Mouse (Mus musculus): ENCODE measurements around the gene Ckap5. TPM values are rescaled to one million over a fixed set of nuclear protein-coding genes. Genes with fewer than 3 reads are reported as not detected.
"Not testable (repeated sequence)": the region's sequence is repeated elsewhere in the genome, so short reads cannot be mapped to it uniquely, and the experiment has no call there.

Gene Ckap5
- 62.2 and 77.6 TPM in 2 replicates for polyA plus RNA-seq (2014; fragmentation: Nextera tagmentation; extraction: Ambion mirVana)

GRCm38 (mm10) chr2:91526294-91527146 lies at the start of gene Ckap5:
Gene Ckap5 (plus strand): TSS chr2:91526762.
- ATAC-seq (replicated peaks; ENCODE audit: insufficient number of reproducible peaks, low FRiP score, low TSS enrichment) = peak; percentile 95
- no peaks in the 10 kb centered on the region for H3K9me3 ChIP-seq (replicated peaks; ENCODE audit: control insufficient read depth, low read length)
- peak within 1 kb of the TSS; percentile 67 for H3K27ac ChIP-seq (ENCODE audit: low read depth, low read length)
- WGBS (ENCODE audit: insufficient replicate concordance) = 1% methylated on average over 62 of the region's 64 CpGs
- H3K36me3 ChIP-seq (ENCODE audit: control insufficient read depth, insufficient read depth, low read length) = peaks cover 5% of the 10 kb centered on the region
- H3K4me1 ChIP-seq (ENCODE audit: control insufficient read depth, insufficient read depth, low read length) = no peaks in the 10 kb centered on the region; the same call in 1 of the 2 replicates
- no peaks in the 10 kb centered on the region for H3K27me3 ChIP-seq (ENCODE audit: control insufficient read depth, insufficient read depth, low read length)
- peak within 1 kb of the TSS; percentile 76 for H3K4me2 ChIP-seq
- peak within 1 kb of the TSS; percentile 64 for H3K4me3 ChIP-seq (ENCODE audit: low read depth, low read length)
- H3K9ac ChIP-seq (ENCODE audit: low read depth, low read length) = peak within 1 kb of the TSS; percentile 99

DNA sequence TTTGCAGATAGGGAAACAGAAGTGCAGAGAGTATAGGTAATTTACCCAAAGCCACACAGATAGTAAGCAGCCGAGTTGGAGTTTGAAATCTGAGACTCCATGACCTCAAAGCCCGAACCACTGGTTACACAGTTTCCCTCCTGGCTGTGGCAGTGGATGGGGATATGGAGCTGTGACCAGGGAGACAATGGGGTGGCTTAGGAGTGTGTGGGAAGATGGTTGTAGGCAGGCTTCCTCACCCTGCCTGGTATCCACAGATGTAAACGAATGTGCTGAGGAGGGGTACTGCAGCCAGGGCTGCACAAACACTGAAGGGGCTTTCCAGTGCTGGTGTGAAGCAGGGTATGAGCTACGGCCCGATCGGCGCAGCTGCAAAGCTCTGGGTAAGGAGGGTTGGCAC lies 49.7 kb upstream of the Ckap5 start:
- H3K36me3 ChIP-seq (ENCODE audit: control insufficient read depth, insufficient read depth, low read length) = peaks cover 26% of the 10 kb centered on the region
- H3K4me3 ChIP-seq (ENCODE audit: low read depth, low read length) = no peak overlapping the region
- H3K9ac ChIP-seq (ENCODE audit: low read depth, low read length) = no peak overlapping the region
- H3K4me1 ChIP-seq (ENCODE audit: control insufficient read depth, insufficient read depth, low read length) = 0 out of 2 replicates have a peak, but pooled peaks cover 3% of the 10 kb centered on the region
- no peaks in the 10 kb centered on the region for H3K27me3 ChIP-seq (ENCODE audit: control insufficient read depth, insufficient read depth, low read length)
- no peaks in the 10 kb centered on the region for H3K9me3 ChIP-seq (replicated peaks; ENCODE audit: control insufficient read depth, low read length)
- no peak for ATAC-seq (replicated peaks; ENCODE audit: insufficient number of reproducible peaks, low FRiP score, low TSS enrichment)
- no peak overlapping the region for H3K4me2 ChIP-seq
- no peak overlapping the region for H3K27ac ChIP-seq (ENCODE audit: low read depth, low read length)
- WGBS (ENCODE audit: insufficient replicate concordance) = 80% methylated on average over 7 of the region's 7 CpGs

DNA sequence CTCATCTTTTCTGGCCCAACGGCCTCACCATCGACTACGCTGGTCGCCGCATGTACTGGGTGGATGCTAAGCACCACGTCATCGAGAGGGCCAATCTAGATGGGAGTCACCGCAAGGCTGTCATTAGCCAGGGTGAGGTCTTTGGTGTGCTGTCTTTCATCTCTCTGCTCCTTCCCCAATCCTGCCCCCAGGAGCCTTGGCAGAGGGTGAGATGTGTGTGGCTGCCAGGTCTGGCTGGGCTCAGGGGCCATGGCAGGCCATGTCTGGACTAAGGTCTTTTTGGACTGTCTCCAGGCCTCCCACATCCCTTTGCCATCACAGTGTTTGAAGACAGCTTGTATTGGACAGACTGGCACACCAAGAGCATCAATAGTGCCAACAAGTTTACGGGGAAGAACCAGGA lies 46.2 kb upstream of the Ckap5 start:
- no peak overlapping the region for H3K4me2 ChIP-seq
- H3K9me3 ChIP-seq (replicated peaks; ENCODE audit: control insufficient read depth, low read length) = no peaks in the 10 kb centered on the region
- ATAC-seq (replicated peaks; ENCODE audit: insufficient number of reproducible peaks, low FRiP score, low TSS enrichment) = 0 out of 2 replicates have a peak, but pooled peaks have one; percentile 7
- no peak overlapping the region for H3K4me3 ChIP-seq (ENCODE audit: low read depth, low read length)
- 0 out of 2 replicates have a peak, but pooled peaks cover 3% of the 10 kb centered on the region for H3K4me1 ChIP-seq (ENCODE audit: control insufficient read depth, insufficient read depth, low read length)
- WGBS (ENCODE audit: insufficient replicate concordance) = 90% methylated on average over 9 of the region's 9 CpGs
- no peak overlapping the region for H3K9ac ChIP-seq (ENCODE audit: low read depth, low read length)
- H3K36me3 ChIP-seq (ENCODE audit: control insufficient read depth, insufficient read depth, low read length) = peaks cover 24% of the 10 kb centered on the region
- no peak overlapping the region for H3K27ac ChIP-seq (ENCODE audit: low read depth, low read length)
- H3K27me3 ChIP-seq (ENCODE audit: control insufficient read depth, insufficient read depth, low read length) = no peaks in the 10 kb centered on the region

- no peak overlapping the region for H3K27ac ChIP-seq (ENCODE audit: low read depth, low read length)
- H3K36me3 ChIP-seq (ENCODE audit: control insufficient read depth, insufficient read depth, low read length) = peaks cover 23% of the 10 kb centered on the region
- H3K4me1 ChIP-seq (ENCODE audit: control insufficient read depth, insufficient read depth, low read length) = 0 out of 2 replicates have a peak, but pooled peaks cover 1% of the 10 kb centered on the region
- no peaks in the 10 kb centered on the region for H3K9me3 ChIP-seq (replicated peaks; ENCODE audit: control insufficient read depth, low read length)
- WGBS (ENCODE audit: insufficient replicate concordance) = 67% methylated on average over 6 of the region's 6 CpGs
- no peak for ATAC-seq (replicated peaks; ENCODE audit: insufficient number of reproducible peaks, low FRiP score, low TSS enrichment)
- H3K4me3 ChIP-seq (ENCODE audit: low read depth, low read length) = no peak overlapping the region
- H3K9ac ChIP-seq (ENCODE audit: low read depth, low read length) = no peak overlapping the region
- no peak overlapping the region for H3K4me2 ChIP-seq
- H3K27me3 ChIP-seq (ENCODE audit: control insufficient read depth, insufficient read depth, low read length) = no peaks in the 10 kb centered on the region
Observed at GRCm38 (mm10) chr2:91480805-91481514, 45.6 kb upstream of the Ckap5 start.

GRCm38 (mm10) chr2:91484698-91485097 lies 41.9 kb upstream of the Ckap5 start:
- Histone ChIP-seq H3K9ac (ENCODE audit: low read depth, low read length) (no peak overlapping the region), H3K4me1 (ENCODE audit: control insufficient read depth, insufficient read depth, low read length) (no peaks in the 10 kb centered on the region), H3K9me3 (replicated peaks; ENCODE audit: control insufficient read depth, low read length) (no peaks in the 10 kb centered on the region), H3K4me3 (ENCODE audit: low read depth, low read length) (no peak overlapping the region), H3K36me3 (ENCODE audit: control insufficient read depth, insufficient read depth, low read length) (peaks cover 20% of the 10 kb centered on the region; the same call in 1 of the 2 replicates), H3K27me3 (ENCODE audit: control insufficient read depth, insufficient read depth, low read length) (no peaks in the 10 kb centered on the region), H3K4me2 (no peak overlapping the region), H3K27ac (ENCODE audit: low read depth, low read length) (no peak overlapping the region)
- ATAC-seq (replicated peaks; ENCODE audit: insufficient number of reproducible peaks, low FRiP score, low TSS enrichment) = no peak
- WGBS (ENCODE audit: insufficient replicate concordance) = 79% methylated on average over 4 of the region's 4 CpGs

GRCm38 (mm10) chr2:91485256-91485655 lies 41.3 kb upstream of the Ckap5 start:
- no peak overlapping the region for H3K4me2 ChIP-seq
- 62% methylated on average over 6 of the region's 6 CpGs for WGBS (ENCODE audit: insufficient replicate concordance)
- ATAC-seq (replicated peaks; ENCODE audit: insufficient number of reproducible peaks, low FRiP score, low TSS enrichment) = no peak
- no peak overlapping the region for H3K4me3 ChIP-seq (ENCODE audit: low read depth, low read length)
- H3K9me3 ChIP-seq (replicated peaks; ENCODE audit: control insufficient read depth, low read length) = no peaks in the 10 kb centered on the region
- H3K27me3 ChIP-seq (ENCODE audit: control insufficient read depth, insufficient read depth, low read length) = no peaks in the 10 kb centered on the region
- peaks cover 20% of the 10 kb centered on the region; the same call in 1 of the 2 replicates for H3K36me3 ChIP-seq (ENCODE audit: control insufficient read depth, insufficient read depth, low read length)
- no peak overlapping the region for H3K27ac ChIP-seq (ENCODE audit: low read depth, low read length)
- H3K4me1 ChIP-seq (ENCODE audit: control insufficient read depth, insufficient read depth, low read length) = no peaks in the 10 kb centered on the region
- H3K9ac ChIP-seq (ENCODE audit: low read depth, low read length) = no peak overlapping the region

DNA sequence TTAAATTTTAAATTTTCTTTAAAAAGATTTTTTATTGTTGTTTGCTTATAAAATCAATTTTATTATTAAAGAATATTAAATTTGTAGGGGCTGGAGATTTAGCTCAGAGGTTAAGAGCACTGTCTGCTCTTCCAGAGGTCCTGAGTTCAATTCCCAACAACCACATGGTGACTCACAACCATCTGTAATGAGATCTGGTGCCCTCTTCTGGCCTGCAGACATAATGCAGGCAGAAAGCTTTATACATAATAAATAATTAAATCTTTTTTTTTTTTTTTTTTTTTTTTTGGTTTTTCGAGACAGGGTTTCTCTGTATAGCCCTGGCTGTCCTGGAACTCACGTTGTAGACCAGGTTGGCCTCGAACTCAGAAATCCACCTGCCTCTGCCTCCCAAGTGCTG lies 39.3 kb upstream of the Ckap5 start:
- 72% methylated on average over 3 of the region's 3 CpGs for WGBS (ENCODE audit: insufficient replicate concordance)
- H3K4me1 ChIP-seq (ENCODE audit: control insufficient read depth, insufficient read depth, low read length) = not testable (repeated sequence)

GRCm38 (mm10) chr2:91492071-91492635 lies 34.4 kb upstream of the Ckap5 start:
- H3K4me3 ChIP-seq (ENCODE audit: low read depth, low read length) = no peak overlapping the region
- no peaks in the 10 kb centered on the region for H3K9me3 ChIP-seq (replicated peaks; ENCODE audit: control insufficient read depth, low read length)
- WGBS (ENCODE audit: insufficient replicate concordance) = 87% methylated on average over 12 of the region's 12 CpGs
- H3K36me3 ChIP-seq (ENCODE audit: control insufficient read depth, insufficient read depth, low read length) = peaks cover 17% of the 10 kb centered on the region
- no peaks in the 10 kb centered on the region for H3K4me1 ChIP-seq (ENCODE audit: control insufficient read depth, insufficient read depth, low read length)
- ATAC-seq (replicated peaks; ENCODE audit: insufficient number of reproducible peaks, low FRiP score, low TSS enrichment) = no peak
- no peak overlapping the region for H3K27ac ChIP-seq (ENCODE audit: low read depth, low read length)
- H3K4me2 ChIP-seq = no peak overlapping the region
- H3K9ac ChIP-seq (ENCODE audit: low read depth, low read length) = no peak overlapping the region
- H3K27me3 ChIP-seq (ENCODE audit: control insufficient read depth, insufficient read depth, low read length) = no peaks in the 10 kb centered on the region

More for the DNA sequence above, 39.3 kb upstream of the Ckap5 start:
- not testable (repeated sequence) for H3K27me3 ChIP-seq (ENCODE audit: control insufficient read depth, insufficient read depth, low read length); ATAC-seq (replicated peaks; ENCODE audit: insufficient number of reproducible peaks, low FRiP score, low TSS enrichment); H3K27ac ChIP-seq (ENCODE audit: low read depth, low read length); H3K4me3 ChIP-seq (ENCODE audit: low read depth, low read length); H3K9me3 ChIP-seq (replicated peaks; ENCODE audit: control insufficient read depth, low read length); H3K9ac ChIP-seq (ENCODE audit: low read depth, low read length); H3K4me2 ChIP-seq
- H3K36me3 ChIP-seq (ENCODE audit: control insufficient read depth, insufficient read depth, low read length) = peaks cover 22% of the 10 kb centered on the region
